Comparison of ENCODE assay signal across 13 mouse cellular contexts in genomic region chr8:48300061-48300460, GRCm38 (mm10).
A peak's percentile ranks its signal among the peaks of the same experiment; 100 is the strongest.
DNase-seq lines count a peak whose midpoint lies in the region; ATAC-seq and TF ChIP-seq lines count a peak whose summit lies in the region.
"Had no signal": no experiment of that assay in that cellular context is flagged by ENCODE, and none has a peak within 500 bp of the region (broad histone marks: within the 10 kb centered on the region; RNA-seq: fewer than 3 reads in every experiment).

No protein-coding gene starts in this region.

- H3K4me1 ChIP-seq in kidney, postnatal 0 days (replicated peaks; ENCODE audit: insufficient read depth, low read length) = no peaks in the 10 kb centered on the region
- no peaks in the 10 kb centered on the region for H3K4me1 ChIP-seq in kidney, adult 2 months (ENCODE audit: control insufficient read depth, insufficient read depth, low read length)
- H3K4me1 ChIP-seq in hindbrain, postnatal 0 days (ENCODE audit: insufficient read depth, low read length) = peaks cover 5% of the 10 kb centered on the region; the same call in 1 of the 2 replicates
- H3K4me1 ChIP-seq in stomach, embryonic 16.5 days (ENCODE audit: control insufficient read depth, insufficient read depth, low read length) = no peaks in the 10 kb centered on the region
- H3K4me1 ChIP-seq: liver, embryonic 15.5 days; stomach, embryonic 15.5 days had no signal

- TF ChIP-seq POLR2A in kidney, adult 2 months (IDR thresholded peaks at IDR 0.05; ENCODE audit: low read depth, low read length) = no peak

- no peak for TF ChIP-seq CTCF in kidney, postnatal 0 days (IDR thresholded peaks at IDR 0.05; ENCODE audit: low read depth)
- no peak for TF ChIP-seq CTCF in kidney, adult 2 months (conservative IDR thresholded peaks at IDR 0.05; ENCODE audit: insufficient read depth, insufficient read length, low read depth, low read length)
- TF ChIP-seq CTCF in hindbrain, postnatal 0 days (IDR thresholded peaks at IDR 0.05; ENCODE audit: low read depth) = no peak
- no peak for TF ChIP-seq CTCF in left cerebral cortex, adult 2 months (IDR thresholded peaks at IDR 0.05)

- H3K27me3 ChIP-seq in kidney, postnatal 0 days (ENCODE audit: insufficient read depth, low read length) = no peaks in the 10 kb centered on the region
- no peaks in the 10 kb centered on the region for H3K27me3 ChIP-seq in kidney, adult 2 months (replicated peaks; ENCODE audit: control insufficient read depth, insufficient read depth, low read length)
- no peaks in the 10 kb centered on the region for H3K27me3 ChIP-seq in hindbrain, postnatal 0 days (ENCODE audit: insufficient read depth, low read length)
- H3K27me3 ChIP-seq in stomach, embryonic 16.5 days (ENCODE audit: control insufficient read depth, insufficient read depth, low read length) = no peaks in the 10 kb centered on the region
- H3K27me3 ChIP-seq: liver, embryonic 15.5 days; stomach, embryonic 15.5 days had no signal

- H3K4me2 ChIP-seq in kidney, postnatal 0 days (ENCODE audit: low read length) = 0 out of 2 replicates have a peak overlapping the region, but pooled peaks have one; percentile 18
- peak overlapping the region; percentile 51 for H3K4me2 ChIP-seq in hindbrain, postnatal 0 days (ENCODE audit: low read depth, low read length)
- H3K4me2 ChIP-seq in stomach, embryonic 16.5 days (ENCODE audit: low read depth, low read length) = peak overlapping the region; percentile 16; the same call in 1 of the 2 replicates
- H3K4me2 ChIP-seq: liver, embryonic 15.5 days had no signal

- peak; percentile 27 to 36 for DNase-seq in cerebellum, postnatal 10 days
- no peak for DNase-seq in cerebellum, postnatal 36 days
- DNase-seq in kidney, postnatal 0 days (ENCODE audit: low spot score) = no peak
- no peak for DNase-seq in kidney, adult 2 months
- DNase-seq in hindbrain, postnatal 0 days (ENCODE audit: low spot score) = peak; percentile 19
- no peak for DNase-seq in heart, adult 8-10 months (ENCODE audit: low spot score)
- no peak for DNase-seq in left cerebral cortex, adult 2 months (ENCODE audit: extremely low spot score in 1 of 2, low spot score in 2 of 2)
- DNase-seq: heart, adult 18-20 months; heart, postnatal 36 days; right cerebral cortex, postnatal 25 days had no signal

- no peak overlapping the region for H3K9ac ChIP-seq in kidney, postnatal 0 days (ENCODE audit: low read depth, low read length)
- H3K9ac ChIP-seq in hindbrain, postnatal 0 days (replicated peaks; ENCODE audit: low read length) = no peak overlapping the region
- H3K9ac ChIP-seq in stomach, embryonic 16.5 days (ENCODE audit: low read length) = no peak overlapping the region
- H3K9ac ChIP-seq: liver, embryonic 15.5 days; stomach, embryonic 15.5 days had no signal

- no peaks in the 10 kb centered on the region for H3K36me3 ChIP-seq in kidney, postnatal 0 days (ENCODE audit: insufficient read depth, low read length)
- no peaks in the 10 kb centered on the region for H3K36me3 ChIP-seq in kidney, adult 2 months (ENCODE audit: control insufficient read depth, insufficient read depth, low read length)
- no peaks in the 10 kb centered on the region for H3K36me3 ChIP-seq in hindbrain, postnatal 0 days (ENCODE audit: insufficient read depth, low read length)
- 0 out of 2 replicates have a peak, but pooled peaks cover 3% of the 10 kb centered on the region for H3K36me3 ChIP-seq in stomach, embryonic 16.5 days (ENCODE audit: control insufficient read depth, insufficient read depth, low read length)
- H3K36me3 ChIP-seq: stomach, embryonic 15.5 days had no signal

- no peaks in the 10 kb centered on the region for H3K9me3 ChIP-seq in kidney, postnatal 0 days (replicated peaks; ENCODE audit: low read length)
- H3K9me3 ChIP-seq in hindbrain, postnatal 0 days (ENCODE audit: low read length) = no peaks in the 10 kb centered on the region
- H3K9me3 ChIP-seq in stomach, embryonic 16.5 days (replicated peaks; ENCODE audit: control insufficient read depth, low read length) = no peaks in the 10 kb centered on the region
- H3K9me3 ChIP-seq: liver, embryonic 15.5 days; stomach, embryonic 15.5 days had no signal

- ATAC-seq in kidney, postnatal 0 days (replicated peaks; ENCODE audit: low FRiP score, low read depth) = no peak
- ATAC-seq in hindbrain, postnatal 0 days = no peak
- no peak for ATAC-seq in stomach, embryonic 16.5 days (ENCODE audit: insufficient read depth, low FRiP score)

- intact Hi-C loops in left cerebral cortex, adult 2 months (cut with DNase I) = no loop called here

- H3K27ac ChIP-seq in kidney, postnatal 0 days = no peak overlapping the region
- H3K27ac ChIP-seq in kidney, adult 2 months (ENCODE audit: insufficient read depth, low read depth, low read length) = no peak overlapping the region
- no peak overlapping the region for H3K27ac ChIP-seq in hindbrain, postnatal 0 days
- no peak overlapping the region for H3K27ac ChIP-seq in stomach, embryonic 16.5 days (ENCODE audit: low read length)
- no peak overlapping the region for H3K27ac ChIP-seq in left cerebral cortex, adult 2 months
- H3K27ac ChIP-seq: liver, embryonic 15.5 days; stomach, embryonic 15.5 days had no signal

- WGBS in kidney, postnatal 0 days = 26% methylated on average over 8 of the region's 8 CpGs
- 24% methylated on average over 8 of the region's 8 CpGs for WGBS in kidney, adult 2 months
- 28% methylated on average over 8 of the region's 8 CpGs for WGBS in hindbrain, postnatal 0 days
- 40% methylated on average over 8 of the region's 8 CpGs for WGBS in stomach, embryonic 16.5 days

- no peak overlapping the region for H3K4me3 ChIP-seq in kidney, postnatal 0 days (replicated peaks; ENCODE audit: low read depth, low read length)
- no peak overlapping the region for H3K4me3 ChIP-seq in kidney, adult 2 months (ENCODE audit: insufficient read depth, low read depth, low read length)
- no peak overlapping the region; the same call in 1 of the 2 replicates for H3K4me3 ChIP-seq in hindbrain, postnatal 0 days (ENCODE audit: low read length)
- no peak overlapping the region for H3K4me3 ChIP-seq in stomach, embryonic 16.5 days (replicated peaks; ENCODE audit: low read length)
- no peak overlapping the region for H3K4me3 ChIP-seq in left cerebral cortex, adult 2 months
- H3K4me3 ChIP-seq: liver, embryonic 15.5 days; stomach, embryonic 15.5 days had no signal

Comparison
In these comparisons a context has a peak if more than half of its experiments do, and no peak if none do; other contexts are left out.
1. DNase-seq: peak in cerebellum, postnatal 10 days (2 of 2) and hindbrain, postnatal 0 days (single experiment); none in cerebellum, postnatal 36 days (0 of 2), kidney, postnatal 0 days (single experiment), kidney, adult 2 months (single experiment), heart, adult 8-10 months (single experiment) and left cerebral cortex, adult 2 months (0 of 2).
2. Peak in every context shown above with its lines, with median percentiles within 50 percentile points of each other: H3K4me2 ChIP-seq.